Mouse (Mus musculus) c-Kit-positive CD71-positive TER-119-positive erythroid progenitor cells, embryonic 14.5 days (primary cell): ENCODE measurements around the gene Gstz1.
"Not testable (repeated sequence)": the region's sequence is repeated elsewhere in the genome, so short reads cannot be mapped to it uniquely, and the experiment has no call there.

ENCODE experiments used
- DNase-seq: peaks from one replicate; pipeline ENCODE4 v3.0.0-alpha.2; 2013; ENCODE audit warnings: low spot score

The Gstz1 gene

GRCm38 (mm10) chr12:87158099-87158498 is 11.1 kb downstream of the Gstz1 start:
- DNase-seq = no peak

- DNase-seq = no peak
Observed at GRCm38 (mm10) chr12:87160310-87160709, 13.3 kb downstream of the Gstz1 start.

GRCm38 (mm10) chr12:87160815-87161214 is 13.8 kb downstream of the Gstz1 start:
- peak; percentile 21 for DNase-seq

GRCm38 (mm10) chr12:87175194-87175946 is 28.4 kb downstream of the Gstz1 start:
- no peak for DNase-seq

GRCm38 (mm10) chr12:87177631-87178030 is 30.7 kb downstream of the Gstz1 start:
- DNase-seq = no peak

- no peak for DNase-seq
Observed at GRCm38 (mm10) chr12:87193008-87193407, 46.0 kb downstream of the Gstz1 start.

GRCm38 (mm10) chr12:87195069-87195468 is 48.1 kb downstream of the Gstz1 start:
- DNase-seq = no peak

GRCm38 (mm10) chr12:87196310-87196709 is 49.3 kb downstream of the Gstz1 start:
- DNase-seq = no peak

- no peak for DNase-seq
Observed at GRCm38 (mm10) chr12:87198792-87199191, 51.8 kb downstream of the Gstz1 start.

GRCm38 (mm10) chr12:87199206-87199972 is 52.4 kb downstream of the Gstz1 start, which contains the start of gene Samd15:
Samd15 (plus strand) TSS chr12:87199723.
- DNase-seq = peak; percentile 10

GRCm38 (mm10) chr12:87199973-87200586 is 53.1 kb downstream of the Gstz1 start, which contains the start of gene Tmed8:
Tmed8 (minus strand) TSS chr12:87200454.
- peak; percentile 45 for DNase-seq

GRCm38 (mm10) chr12:87201694-87202093 is 54.7 kb downstream of the Gstz1 start:
- DNase-seq = no peak

GRCm38 (mm10) chr12:87205789-87206188 is 58.8 kb downstream of the Gstz1 start:
- not testable (repeated sequence) for DNase-seq

GRCm38 (mm10) chr12:87212844-87213606 is 66.1 kb downstream of the Gstz1 start:
- DNase-seq = no peak
